Mouse (Mus musculus) adrenal gland (tissue): Measurements from ENCODE around the gene Ostn.

Source experiments
- intact Hi-C: fragments of 180-260 bp; cut with DNase I; formaldehyde crosslinking; loops from one replicate; pipeline ENCODE4 v1.15.1; 2025

Ostn gene

GRCm38 (mm10) chr16:27387634-27388611, 80.6 kb downstream of the Ostn start:
- intact Hi-C loops = no loop called here

GRCm38 (mm10) chr16:27388761-27389451, 81.6 kb downstream of the Ostn start, which contains the start of gene Ccdc50:
Ccdc50 (plus strand) TSS chr16:27388869.
- intact Hi-C loops = no loop called here

- intact Hi-C loops = no loop called here
Measured at GRCm38 (mm10) chr16:27389534-27390282, 82.4 kb downstream of the Ostn start.

GRCm38 (mm10) chr16:27390306-27390705, 83.0 kb downstream of the Ostn start:
- intact Hi-C loops = no loop called here

- intact Hi-C loops = no loop called here
Measured at GRCm38 (mm10) chr16:27391845-27392244, 84.6 kb downstream of the Ostn start.

DNA sequence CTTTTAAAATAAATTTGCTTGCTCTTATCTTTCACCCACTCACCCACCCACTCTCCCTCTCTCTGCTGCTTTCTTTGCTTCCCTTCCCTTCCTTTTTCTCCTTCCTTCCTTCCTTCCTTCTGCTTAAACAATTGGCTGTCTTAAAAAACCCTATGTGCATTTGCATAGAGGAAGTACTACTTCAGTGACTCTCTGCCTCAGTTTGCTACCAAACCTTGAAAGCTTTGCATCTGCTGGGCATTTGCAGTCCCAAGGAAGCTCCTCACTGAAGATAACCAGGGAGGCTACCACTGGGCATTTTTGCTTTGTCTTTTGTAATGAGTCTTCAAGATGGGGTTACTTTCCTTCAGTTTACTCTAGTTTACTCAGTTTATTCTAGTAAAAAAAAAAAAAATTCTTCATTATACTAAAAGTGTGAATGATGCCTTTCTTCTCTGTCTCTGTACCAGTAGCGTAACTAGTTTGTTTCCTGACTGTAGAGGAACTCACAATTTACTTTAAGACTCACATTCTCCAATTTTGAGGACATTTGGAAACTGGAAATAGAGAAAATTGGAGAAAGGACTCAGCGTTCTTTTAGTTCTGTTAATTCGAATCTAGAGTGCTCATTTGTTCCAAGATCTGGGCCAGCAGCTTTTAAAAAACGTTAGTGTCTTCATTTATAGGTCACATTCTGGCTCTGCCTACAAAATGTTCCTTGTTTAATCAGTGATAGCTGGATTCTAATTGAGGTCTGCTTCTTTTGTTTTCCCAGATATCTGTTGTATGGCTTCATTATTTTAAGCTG, 88.2 kb downstream of the Ostn start:
- intact Hi-C loops = no loop called here

DNA sequence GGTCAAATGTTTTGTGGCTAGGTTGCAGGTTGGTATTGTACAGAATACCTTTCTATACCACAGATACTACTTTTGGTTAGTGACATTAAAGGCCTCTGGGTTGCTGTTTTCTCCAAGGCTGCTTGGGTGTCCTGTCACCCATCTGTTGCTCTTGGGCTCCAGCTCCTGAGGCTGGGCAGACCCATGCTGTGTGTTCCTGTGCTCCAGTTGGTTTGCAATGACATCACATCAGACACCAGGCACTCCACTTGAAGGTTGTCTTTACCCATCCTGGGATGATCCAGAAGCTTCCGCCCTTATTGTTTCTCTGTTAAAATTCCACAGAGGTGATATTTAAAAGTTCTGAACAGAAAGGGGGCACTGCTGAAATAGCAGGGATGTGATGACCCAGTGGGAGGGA, 89.7 kb downstream of the Ostn start:
- intact Hi-C loops = no loop called here

- intact Hi-C loops = no loop called here
Measured at GRCm38 (mm10) chr16:27399026-27399718, 91.9 kb downstream of the Ostn start.

- intact Hi-C loops = no loop called here
Measured at GRCm38 (mm10) chr16:27399719-27400253, 92.5 kb downstream of the Ostn start.
